Mouse (Mus musculus) MEL (cell line): ENCODE results near the gene Eif2s1. TPM values are rescaled to one million over a fixed set of nuclear protein-coding genes. Genes with fewer than 3 reads are reported as not detected.
A peak's percentile ranks its signal among the peaks of the same experiment; 100 is the strongest.

Source experiments
- DNase-seq: peaks from one replicate; pipeline ENCODE4 v3.0.0; 2011; ENCODE audit warnings: low read depth, low spot score
- H3K27ac ChIP-seq: 2 replicates; pipeline ENCODE4 v1.5.1; 2012; ENCODE audit warnings: low read depth, mild to moderate bottlenecking, control low read depth, low read length, moderate library complexity; ENCODE audit not compliant: control insufficient read depth
- H3K27me3 ChIP-seq, 2 experiments: fragments of 150-350 bp in 1 of 2; sonication (generic) in 1 of 2; 2 replicates each; pipeline ENCODE4 v1.6.1; 2012; ENCODE audit warnings: low read length in 2 of 2, mild to moderate bottlenecking in 2 of 2, improper control_type of control experiment in 1 of 2, moderate library complexity in 1 of 2; ENCODE audit not compliant: insufficient read depth in 2 of 2, control insufficient read depth in 1 of 2
- H3K36me3 ChIP-seq, 2 experiments: 2 replicates each; pipeline ENCODE4 v1.6.1; 2012 to 2014; ENCODE audit warnings: low read length in 2 of 2, improper control_type of control experiment in 1 of 2, inconsistent platforms in 1 of 2, mild to moderate bottlenecking in 1 of 2; ENCODE audit not compliant: insufficient read depth in 2 of 2, control insufficient read depth in 1 of 2
- H3K4me1 ChIP-seq, 2 experiments: fragments of 150-350 bp in 1 of 2; sonication (generic) in 1 of 2; 2 replicates each; pipeline ENCODE4 v1.6.1; 2012; ENCODE audit warnings: low read length in 2 of 2, improper control_type of control experiment in 1 of 2, mild to moderate bottlenecking in 1 of 2; ENCODE audit not compliant: insufficient read depth in 2 of 2, control insufficient read depth in 1 of 2
- H3K4me3 ChIP-seq, 2 experiments: fragments of 150-350 bp in 1 of 2; sonication (generic) in 1 of 2; 2 replicates each; pipeline ENCODE4 v1.5.1; 2012; ENCODE audit warnings: low read depth in 2 of 2, low read length in 2 of 2, mild to moderate bottlenecking in 2 of 2, moderate library complexity in 2 of 2, control low read depth in 1 of 2, improper control_type of control experiment in 1 of 2; ENCODE audit not compliant: control insufficient read depth in 1 of 2, insufficient read depth in 1 of 2
- H3K79me2 ChIP-seq: 2 replicates; pipeline ENCODE4 v1.6.1; 2012; ENCODE audit warnings: mild to moderate bottlenecking, low read length, moderate library complexity; ENCODE audit not compliant: control insufficient read depth, poor library complexity, insufficient read depth
- H3K9ac ChIP-seq: 2 replicates; pipeline ENCODE4 v1.6.1; 2012; ENCODE audit warnings: low read depth, mild to moderate bottlenecking, control low read depth, low read length, moderate library complexity; ENCODE audit not compliant: control insufficient read depth, poor library complexity, severe bottlenecking
- H3K9me3 ChIP-seq: fragments of 150-350 bp; sonication (generic); replicated peaks from 2 replicates; pipeline ENCODE4 v1.6.1; 2012; ENCODE audit warnings: mild to moderate bottlenecking, low read length, improper control_type of control experiment, moderate library complexity; ENCODE audit not compliant: insufficient read depth
- BHLHE40 ChIP-seq: IDR thresholded peaks from 2 replicates; pipeline ENCODE4 v1.6.1; 2012; ENCODE audit warnings: low read depth, mild to moderate bottlenecking, inconsistent platforms, low read length, improper control_type of control experiment, borderline replicate concordance
- CHD1 ChIP-seq: IDR thresholded peaks from 2 replicates; pipeline ENCODE4 v1.6.1; 2012; ENCODE audit warnings: low read depth, mild to moderate bottlenecking, inconsistent platforms, low read length, improper control_type of control experiment
- CHD2 ChIP-seq: IDR thresholded peaks from 2 replicates; pipeline ENCODE4 v1.6.1; 2011; ENCODE audit warnings: low read length, improper control_type of control experiment
- CTCF ChIP-seq, 3 experiments: IDR thresholded peaks in 2 of 3; conservative IDR thresholded peaks in 1 of 3; 2 replicates each; pipeline ENCODE4 v1.5.1; 2011 to 2012; ENCODE audit warnings: low read length in 3 of 3, low read depth in 2 of 3, mild to moderate bottlenecking in 2 of 3, improper control_type of control experiment in 1 of 3, inconsistent platforms in 1 of 3, mixed read lengths in 1 of 3, moderate library complexity in 1 of 3; ENCODE audit not compliant: control insufficient read depth in 1 of 3, insufficient read depth in 1 of 3, poor library complexity in 1 of 3, severe bottlenecking in 1 of 3
- E2F4 ChIP-seq: IDR thresholded peaks from 2 replicates; pipeline ENCODE4 v1.6.1; 2011; ENCODE audit warnings: low read depth, low read length, improper control_type of control experiment, borderline replicate concordance
- ELF1 ChIP-seq: IDR thresholded peaks from 2 replicates; pipeline ENCODE4 v1.6.1; 2014; ENCODE audit warnings: low read depth, mild to moderate bottlenecking, inconsistent platforms, low read length, improper control_type of control experiment, moderate library complexity
- EP300 ChIP-seq, 2 experiments: IDR thresholded peaks; 2 replicates each; pipeline ENCODE4 v1.6.1; 2011; ENCODE audit warnings: improper control_type of control experiment in 2 of 2, low read length in 2 of 2, low read depth in 1 of 2, mild to moderate bottlenecking in 1 of 2
- ETS1 ChIP-seq: IDR thresholded peaks from 2 replicates; pipeline ENCODE4 v1.6.1; 2012; ENCODE audit warnings: low read depth, mild to moderate bottlenecking, inconsistent platforms, low read length, improper control_type of control experiment, moderate library complexity
- GABPA ChIP-seq: IDR thresholded peaks from 2 replicates; pipeline ENCODE4 v1.6.1; 2012; ENCODE audit warnings: low read depth, mild to moderate bottlenecking, inconsistent platforms, low read length, improper control_type of control experiment, moderate library complexity
- GATA1 ChIP-seq: IDR thresholded peaks from 2 replicates; pipeline ENCODE4 v1.6.1; 2011; ENCODE audit warnings: low read depth, low read length, improper control_type of control experiment
- JUND ChIP-seq: IDR thresholded peaks from 2 replicates; pipeline ENCODE4 v1.6.1; 2011; ENCODE audit warnings: low read depth, mild to moderate bottlenecking, improper control_type of control experiment, low read length
- KAT2A ChIP-seq: conservative IDR thresholded peaks from 2 replicates; pipeline ENCODE4 v1.6.1; 2012; ENCODE audit warnings: low read depth, low read length, improper control_type of control experiment, inconsistent platforms
- MAFK ChIP-seq: IDR thresholded peaks from 2 replicates; pipeline ENCODE4 v1.6.1; 2011; ENCODE audit warnings: low read depth, mild to moderate bottlenecking, low read length, improper control_type of control experiment, borderline replicate concordance
- MAX ChIP-seq: IDR thresholded peaks from 2 replicates; pipeline ENCODE4 v1.6.1; 2011; ENCODE audit warnings: low read length, improper control_type of control experiment
- MEF2A ChIP-seq: IDR thresholded peaks from 2 replicates; pipeline ENCODE4 v1.6.1; 2014; ENCODE audit warnings: low read depth, mild to moderate bottlenecking, inconsistent platforms, low read length, improper control_type of control experiment; ENCODE audit not compliant: poor library complexity, insufficient replicate concordance, severe bottlenecking; ENCODE audit errors: extremely low read depth
- MXI1 ChIP-seq: IDR thresholded peaks from 2 replicates; pipeline ENCODE4 v1.6.1; 2011; ENCODE audit warnings: mild to moderate bottlenecking, low read depth, low read length, improper control_type of control experiment
- MYB ChIP-seq: IDR thresholded peaks from 2 replicates; pipeline ENCODE4 v1.6.1; 2011; ENCODE audit warnings: mild to moderate bottlenecking, low read depth, low read length, improper control_type of control experiment
- MYC ChIP-seq: IDR thresholded peaks from 2 replicates; pipeline ENCODE4 v1.6.1; 2011; ENCODE audit warnings: low read depth, mild to moderate bottlenecking, low read length, improper control_type of control experiment, moderate library complexity
- NELFE ChIP-seq: IDR thresholded peaks from 2 replicates; pipeline ENCODE4 v1.6.1; 2011; ENCODE audit warnings: low read depth, low read length, improper control_type of control experiment
- NRF1 ChIP-seq: IDR thresholded peaks from 2 replicates; pipeline ENCODE4 v1.6.1; 2014; ENCODE audit warnings: low read depth, mild to moderate bottlenecking, inconsistent platforms, low read length, improper control_type of control experiment, moderate library complexity; ENCODE audit not compliant: poor library complexity, insufficient read depth, severe bottlenecking
- POLR2A ChIP-seq, 2 experiments: IDR thresholded peaks; 2 replicates each; pipeline ENCODE4 v1.6.1; 2011 to 2012; ENCODE audit warnings: low read length in 2 of 2, mild to moderate bottlenecking in 2 of 2, control low read depth in 1 of 2, improper control_type of control experiment in 1 of 2, low read depth in 1 of 2, moderate library complexity in 1 of 2; ENCODE audit not compliant: control insufficient read depth in 1 of 2, insufficient read depth in 1 of 2, poor library complexity in 1 of 2
- POLR2AphosphoS2 ChIP-seq: IDR thresholded peaks from 2 replicates; pipeline ENCODE4 v1.6.1; 2011; ENCODE audit warnings: low read length, improper control_type of control experiment
- POLR2AphosphoS5 ChIP-seq: IDR thresholded peaks from 2 replicates; pipeline ENCODE4 v1.6.1; 2012; ENCODE audit warnings: low read depth, borderline replicate concordance, mild to moderate bottlenecking, inconsistent platforms, low read length, moderate library complexity, mixed read lengths
- RAD21 ChIP-seq: IDR thresholded peaks from 2 replicates; pipeline ENCODE4 v1.6.1; 2011; ENCODE audit warnings: mild to moderate bottlenecking, low read depth, low read length, improper control_type of control experiment
- RCOR1 ChIP-seq: IDR thresholded peaks from 2 replicates; pipeline ENCODE4 v1.6.1; 2012; ENCODE audit warnings: low read depth, mild to moderate bottlenecking, inconsistent platforms, low read length, improper control_type of control experiment
- SIN3A ChIP-seq: IDR thresholded peaks from 2 replicates; pipeline ENCODE4 v1.6.1; 2012; ENCODE audit warnings: low read length, improper control_type of control experiment, inconsistent platforms
- SMC3 ChIP-seq: IDR thresholded peaks from 2 replicates; pipeline ENCODE4 v1.6.1; 2011; ENCODE audit warnings: low read depth, low read length, improper control_type of control experiment
- TAL1 ChIP-seq: IDR thresholded peaks from 2 replicates; pipeline ENCODE4 v1.6.1; 2012; ENCODE audit warnings: mild to moderate bottlenecking, inconsistent platforms, low read length, moderate library complexity, mixed read lengths
- TBP ChIP-seq: IDR thresholded peaks from 2 replicates; pipeline ENCODE4 v1.8.0; 2011; ENCODE audit warnings: low read depth, low read length, improper control_type of control experiment
- TCF12 ChIP-seq: IDR thresholded peaks from 2 replicates; pipeline ENCODE4 v1.6.1; 2014; ENCODE audit warnings: low read depth, mild to moderate bottlenecking, inconsistent platforms, low read length, improper control_type of control experiment, moderate library complexity
- UBTF ChIP-seq: IDR thresholded peaks from 2 replicates; pipeline ENCODE4 v1.6.1; 2012; ENCODE audit warnings: low read depth, mild to moderate bottlenecking, inconsistent platforms, low read length, improper control_type of control experiment, moderate library complexity, borderline replicate concordance; ENCODE audit not compliant: insufficient read depth
- USF1 ChIP-seq: IDR thresholded peaks from 2 replicates; pipeline ENCODE4 v1.6.1; 2014; ENCODE audit warnings: low read depth, mild to moderate bottlenecking, inconsistent platforms, low read length, improper control_type of control experiment, moderate library complexity
- USF2 ChIP-seq, 2 experiments: IDR thresholded peaks; 2 replicates each; pipeline ENCODE4 v1.6.1; 2011 to 2012; ENCODE audit warnings: improper control_type of control experiment in 2 of 2, low read length in 2 of 2, borderline replicate concordance in 1 of 2, inconsistent platforms in 1 of 2, low read depth in 1 of 2, mild to moderate bottlenecking in 1 of 2; ENCODE audit not compliant: insufficient read depth in 1 of 2
- ZC3H11A ChIP-seq: IDR thresholded peaks from 2 replicates; pipeline ENCODE4 v1.6.1; 2012; ENCODE audit warnings: low read depth, mild to moderate bottlenecking, inconsistent platforms, low read length, improper control_type of control experiment
- ZKSCAN1 ChIP-seq: IDR thresholded peaks from 2 replicates; pipeline ENCODE4 v1.6.1; 2012; ENCODE audit warnings: low read depth, mild to moderate bottlenecking, inconsistent platforms, low read length, improper control_type of control experiment, moderate library complexity
- ZMIZ1 ChIP-seq: IDR thresholded peaks from 2 replicates; pipeline ENCODE4 v1.6.1; 2012; ENCODE audit warnings: low read depth, mild to moderate bottlenecking, inconsistent platforms, low read length, improper control_type of control experiment, moderate library complexity
- polyA plus RNA-seq, 2 experiments: library from polyadenylated mRNA; stranded (reverse) in 1 of 2; unstranded in 1 of 2; fragments of >175 nt in 1 of 2; fragments of >200 nt in 1 of 2; gene quantifications; 2 replicates each; pipeline versions ENCODE4 v1.2.1 to v1.2.4; 2012; ENCODE audit warnings: low replicate concordance in 2 of 2, low read depth in 1 of 2; ENCODE audit not compliant: insufficient read length in 2 of 2, insufficient read depth in 1 of 2, missing spikeins in 1 of 2
- total RNA-seq: library from RNA; depleted of rRNA; stranded (reverse); fragments of 300-350 nt; gene quantifications from 2 replicates; pipeline ENCODE4 v1.2.3, GENCODE M21; 2012

Gene Eif2s1
- total and polyA plus RNA-seq, 3 experiments, result 114 to 550 (median 197) TPM

DNA sequence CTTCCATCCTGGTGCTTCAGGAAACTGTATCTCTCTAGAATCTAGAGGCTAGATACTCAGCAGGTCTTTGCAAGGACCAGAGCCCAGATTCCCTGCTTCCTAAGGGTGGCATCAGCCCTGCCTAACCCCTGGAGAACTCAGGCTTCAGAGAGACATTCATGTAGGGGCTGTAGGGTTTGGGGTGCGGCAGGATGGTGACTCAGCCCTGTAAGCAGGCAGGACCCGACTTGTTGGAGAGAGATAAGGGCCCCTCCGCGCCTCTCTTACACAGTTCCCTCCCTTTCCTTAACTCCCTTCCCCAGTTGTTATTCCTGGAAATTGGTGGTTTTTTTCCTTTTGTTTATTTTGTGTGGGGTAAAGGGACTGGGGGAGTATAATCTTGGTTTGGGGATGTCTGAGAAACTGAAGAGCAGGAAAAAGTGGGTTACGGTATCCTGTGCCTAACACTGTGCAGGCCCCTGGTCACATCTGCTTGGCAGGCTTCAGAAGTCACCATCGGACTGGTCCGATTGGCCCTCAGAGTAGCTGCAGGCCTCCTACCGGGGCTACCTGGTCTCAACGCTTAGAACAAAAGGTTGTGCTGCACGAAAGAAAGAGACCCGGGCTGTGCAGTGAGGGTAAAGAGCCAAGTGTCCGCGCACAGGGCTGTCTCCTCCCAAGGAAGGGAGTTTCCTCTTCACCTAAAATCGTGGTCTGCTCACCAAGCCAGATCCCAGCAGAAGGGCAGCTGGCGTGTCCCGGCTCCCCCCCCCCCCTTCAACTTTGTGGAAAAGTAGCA lies 49.3 kb downstream of the Eif2s1 start:
- H3K4me1 ChIP-seq, result peaks cover 3 to 19% of the 10 kb centered on the region in 2 experiments
- peak overlapping the region; percentile 75 for H3K9ac ChIP-seq
- no peaks in the 10 kb centered on the region; the same call in 1 of the 2 replicates for H3K79me2 ChIP-seq
- H3K27ac ChIP-seq, result peak overlapping the region; percentile 79
- peak overlapping the region; percentile 57 to 62 for H3K4me3 ChIP-seq
- H3K36me3 ChIP-seq, result peaks cover 0 to 14% of the 10 kb centered on the region in 2 experiments; a peak in 2 of 4 replicates
- no peaks in the 10 kb centered on the region for H3K9me3 ChIP-seq
- peak; percentile 92 for DNase-seq
- no peaks in the 10 kb centered on the region for H3K27me3 ChIP-seq
- no peak for TF ChIP-seq CHD2
- TF ChIP-seq ZC3H11A, result no peak
- no peak for TF ChIP-seq ELF1
- peak; percentile 32; the same call in 1 of the 2 replicates for TF ChIP-seq ETS1
- TF ChIP-seq GATA1, result peak; percentile 90
- TF ChIP-seq SIN3A, result peak; percentile 75; the same call in 1 of the 2 replicates
- TF ChIP-seq USF2 (IDR thresholded peaks at IDR 0.05; ENCODE audit: borderline replicate concordance in 1 of 2, insufficient read depth in 1 of 2, low read depth in 1 of 2, low read length in 2 of 2), result no peak
- TF ChIP-seq TBP, result peak; percentile 68
- TF ChIP-seq ZMIZ1, result 0 out of 2 replicates have a peak, but pooled peaks have one; percentile 33
- TF ChIP-seq MYC, result no peak
- no peak for TF ChIP-seq UBTF
- no peak for TF ChIP-seq KAT2A
- no peak; the same call in 1 of the 2 replicates for TF ChIP-seq RCOR1
- TF ChIP-seq GABPA, result no peak
- TF ChIP-seq MEF2A, result no peak
- peak; percentile 45 for TF ChIP-seq NELFE
- TF ChIP-seq MAFK, result no peak
- TF ChIP-seq MAX, result no peak
- no peak for TF ChIP-seq POLR2AphosphoS5
- peak; percentile 88 for TF ChIP-seq TAL1
- peak; percentile 72 for TF ChIP-seq MXI1
- TF ChIP-seq TCF12, result peak; percentile 72; the same call in 1 of the 2 replicates
- TF ChIP-seq RAD21, result no peak
- no peak for TF ChIP-seq CHD1
- no peak for TF ChIP-seq MYB
- TF ChIP-seq JUND, result peak; percentile 47; the same call in 1 of the 2 replicates
- no peak for TF ChIP-seq ZKSCAN1
- TF ChIP-seq BHLHE40, result no peak
- TF ChIP-seq EP300 (IDR thresholded peaks at IDR 0.05; ENCODE audit: low read depth in 1 of 2, low read length in 2 of 2), result peak; percentile 85 to 87
- TF ChIP-seq POLR2AphosphoS2, result no peak
- TF ChIP-seq USF1, result no peak
- no peak for TF ChIP-seq CTCF (IDR thresholded peaks at IDR 0.05 in 2 of 3, conservative IDR thresholded peaks at IDR 0.05 in 1 of 3; ENCODE audit: control insufficient read depth in 1 of 3, insufficient read depth in 1 of 3, low read depth in 2 of 3, low read length in 3 of 3, poor library complexity in 1 of 3, severe bottlenecking in 1 of 3)
- no peak for TF ChIP-seq NRF1
- peak in 1 of 2 experiments; percentile 14; a peak in 1 of 4 replicates for TF ChIP-seq POLR2A (IDR thresholded peaks at IDR 0.05; ENCODE audit: control insufficient read depth in 1 of 2, insufficient read depth in 1 of 2, low read depth in 1 of 2, low read length in 2 of 2, poor library complexity in 1 of 2)
- TF ChIP-seq SMC3, result no peak
- TF ChIP-seq E2F4, result no peak
